Mouse (Mus musculus) left cerebral cortex, adult 11 months (tissue): ENCODE results near the gene Olfr781.
"Not testable (repeated sequence)": the region's sequence is repeated elsewhere in the genome, so short reads cannot be mapped to it uniquely, and the experiment has no call there.

Experiments
- DNase-seq: peaks from one replicate; pipeline ENCODE4 v3.0.0; 2022; ENCODE audit warnings: low spot score

Olfr781 gene

DNA sequence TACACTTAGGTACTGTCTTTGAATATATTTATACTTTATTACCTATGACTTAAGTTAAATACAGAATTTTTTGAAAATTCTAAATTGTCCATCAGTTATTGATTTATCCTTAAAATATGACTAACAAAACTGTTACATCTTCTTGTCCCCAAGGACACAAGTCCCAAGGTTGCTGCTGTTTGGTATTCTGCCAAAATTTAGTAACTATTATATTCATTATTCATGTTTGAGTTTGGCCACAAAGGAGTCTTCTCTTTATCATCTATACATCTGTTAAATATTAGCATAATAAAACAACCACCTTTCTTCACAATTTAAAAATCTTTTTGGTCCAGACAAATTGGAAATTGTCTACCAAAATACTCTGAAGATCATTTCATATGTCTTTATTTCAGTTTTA is at the start of gene Olfr781:
Gene Olfr781, plus strand, starts transcription at position 301 of the 400 bp plus-strand sequence.
- DNase-seq = no peak

DNA sequence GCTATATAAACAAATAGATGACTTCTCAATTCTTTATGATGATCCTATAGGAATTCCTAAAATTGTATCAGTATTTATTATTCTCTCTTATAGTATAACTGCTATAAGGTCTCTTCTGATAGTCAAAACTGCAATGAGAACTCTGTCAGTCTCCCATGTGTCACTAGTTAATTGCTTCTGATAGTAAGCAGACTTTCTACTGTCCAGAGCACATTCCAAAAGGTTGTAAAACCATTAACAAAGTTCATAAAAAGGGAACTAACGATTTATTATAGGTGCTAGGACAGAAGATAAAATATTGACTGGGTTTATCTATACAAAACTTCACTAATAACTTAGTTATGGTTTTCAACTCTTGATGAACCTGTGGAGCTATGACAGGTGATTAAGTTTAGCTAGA is 15.7 kb upstream of the Olfr781 start:
- DNase-seq = not testable (repeated sequence)

DNA sequence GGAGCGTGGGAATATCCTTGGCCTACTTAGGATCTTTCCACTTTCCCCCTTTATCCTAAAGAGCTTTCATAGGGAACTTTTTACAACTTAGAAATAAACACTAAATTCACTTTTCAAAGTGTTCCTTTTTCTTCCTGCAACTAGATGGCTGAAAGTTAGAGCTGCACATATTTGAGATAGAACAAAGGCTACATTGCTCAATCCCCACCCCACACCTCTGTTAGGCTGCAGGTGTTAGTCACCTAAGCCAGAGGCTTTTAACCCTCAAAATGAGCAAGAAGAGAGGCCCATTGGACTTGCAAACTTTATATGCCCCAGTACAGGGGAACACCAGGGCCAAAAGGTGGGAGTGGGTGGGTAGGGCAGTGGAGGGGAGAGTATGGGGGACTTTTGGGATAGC is 15.1 kb upstream of the Olfr781 start:
- not testable (repeated sequence) for DNase-seq

DNA sequence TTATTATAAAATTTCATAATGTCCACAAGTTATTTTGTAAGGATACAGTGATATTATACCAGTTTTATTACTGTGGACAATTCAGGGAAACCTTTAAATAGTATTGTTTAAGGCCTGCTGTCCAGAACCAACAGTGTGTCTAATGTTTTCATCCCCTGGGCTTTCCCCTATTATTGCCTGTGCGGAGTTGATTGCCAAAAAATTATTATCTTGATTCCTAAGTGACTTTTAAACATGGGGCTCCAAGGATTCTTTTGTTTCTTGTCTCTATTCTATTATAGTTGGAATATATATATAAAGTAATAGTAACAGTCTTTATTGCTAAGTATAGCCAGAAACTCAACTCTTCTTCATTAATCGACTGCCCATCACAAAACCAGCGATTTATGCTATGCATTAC is 10.8 kb upstream of the Olfr781 start, which contains the start of gene Olfr780:
Gene Olfr780, plus strand, starts transcription at position 301 of the 400 bp plus-strand sequence.
- no peak for DNase-seq

DNA sequence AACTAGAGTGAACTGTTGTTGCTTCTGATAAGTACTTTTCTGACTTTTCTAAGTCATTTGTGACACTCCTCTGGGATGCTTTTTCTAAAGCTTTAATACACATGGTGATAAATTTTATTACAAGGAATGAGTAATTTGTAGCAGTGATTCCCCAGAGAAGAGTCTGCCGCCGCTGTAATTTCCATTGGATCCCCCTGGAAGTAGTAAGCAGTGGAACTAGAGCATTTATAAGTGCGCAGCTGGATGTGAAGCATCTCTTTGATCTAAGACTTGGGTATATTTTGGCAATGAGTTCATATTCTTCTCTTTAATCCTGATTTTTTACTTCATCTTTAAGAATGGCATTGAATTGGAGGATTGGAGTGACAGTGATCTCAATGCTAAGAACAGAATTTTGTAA is 19.9 kb downstream of the Olfr781 start, which contains the start of gene Olfr782:
Gene Olfr782, plus strand, starts transcription at position 301 of the 400 bp plus-strand sequence.
- DNase-seq = no peak

DNA sequence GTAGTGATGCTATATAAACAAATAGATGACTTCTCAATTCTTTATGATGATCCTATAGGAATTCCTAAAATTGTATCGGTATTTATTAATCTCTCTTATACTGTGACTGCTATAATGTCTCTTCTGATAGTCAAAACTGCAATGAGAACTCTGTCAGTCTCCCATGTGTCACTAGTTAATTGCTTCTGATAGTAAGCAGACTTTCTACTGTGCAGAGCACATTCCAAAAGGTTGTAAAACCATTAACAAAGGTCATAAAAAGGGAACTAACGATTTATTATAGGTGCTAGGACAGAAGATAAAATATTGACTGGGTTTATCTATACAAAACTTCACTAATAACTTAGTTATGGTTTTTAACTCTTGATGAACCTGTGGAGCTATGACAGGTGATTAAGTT is 23.8 kb downstream of the Olfr781 start:
- DNase-seq = not testable (repeated sequence)

DNA sequence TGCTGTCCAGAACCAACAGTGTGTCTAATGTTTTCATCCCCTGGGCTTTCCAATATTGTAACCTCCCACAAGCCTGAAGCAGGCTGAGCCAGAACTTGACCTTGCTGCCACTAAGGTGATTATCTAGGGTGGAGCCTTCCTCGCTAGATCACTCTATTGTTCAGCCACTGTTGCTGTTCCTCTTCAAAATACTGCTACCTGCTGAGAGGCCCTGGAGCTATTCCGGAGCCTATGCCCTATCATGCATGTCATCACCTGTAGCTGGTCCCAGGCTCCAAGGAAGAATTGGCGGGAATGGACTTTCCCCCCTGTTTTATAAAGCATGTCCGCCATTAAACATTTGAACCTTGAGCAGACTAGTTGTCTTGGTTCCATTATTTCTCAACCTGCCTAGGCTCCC is 27.8 kb downstream of the Olfr781 start:
- not testable (repeated sequence) for DNase-seq

DNA sequence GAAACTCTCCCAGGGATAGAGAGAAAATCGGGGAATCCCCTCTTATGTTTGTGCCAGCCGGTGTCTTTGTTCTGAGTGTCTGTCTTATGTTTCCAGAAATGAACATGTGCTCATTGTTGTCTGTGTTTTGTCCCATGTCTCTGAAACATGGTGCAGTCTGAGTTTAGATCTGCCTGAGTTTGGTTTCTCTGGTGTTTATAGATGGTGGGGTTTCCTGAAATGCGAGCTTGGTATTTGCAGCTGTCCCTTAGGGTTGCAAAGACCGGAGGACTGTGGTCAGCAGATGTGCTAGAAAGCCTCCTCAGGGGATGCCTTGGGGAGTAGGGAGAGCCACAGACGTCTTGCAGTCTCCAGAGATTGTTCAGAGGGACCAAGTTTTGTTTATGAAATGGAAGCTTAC is 28.7 kb downstream of the Olfr781 start:
- DNase-seq = no peak

DNA sequence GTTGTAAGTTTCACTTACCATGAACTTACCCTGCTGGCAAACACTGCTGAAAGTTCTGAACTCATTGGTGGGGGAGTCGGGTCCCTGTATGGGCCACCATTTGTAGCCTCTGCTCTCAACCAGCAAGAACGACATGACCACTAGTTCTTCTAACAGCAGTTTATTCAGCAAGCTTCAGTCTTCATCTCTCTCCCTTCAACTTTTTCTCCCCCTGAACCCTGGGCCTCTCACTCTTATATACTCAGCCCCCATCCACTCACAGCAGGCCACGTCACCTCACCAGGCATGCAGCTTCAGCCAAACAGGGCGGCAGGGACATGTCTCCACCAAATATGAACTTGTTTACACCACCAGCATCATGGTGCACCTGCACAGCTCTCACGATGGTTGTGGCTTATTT is 45.4 kb downstream of the Olfr781 start:
- DNase-seq = not testable (repeated sequence)
